Mouse (Mus musculus) cerebellum, adult 9-10 months (tissue): ENCODE measurements around the gene Il1rn.

Experiments used
- DNase-seq: peaks from one replicate; pipeline ENCODE4 v3.0.0; 2022

The Il1rn gene

DNA sequence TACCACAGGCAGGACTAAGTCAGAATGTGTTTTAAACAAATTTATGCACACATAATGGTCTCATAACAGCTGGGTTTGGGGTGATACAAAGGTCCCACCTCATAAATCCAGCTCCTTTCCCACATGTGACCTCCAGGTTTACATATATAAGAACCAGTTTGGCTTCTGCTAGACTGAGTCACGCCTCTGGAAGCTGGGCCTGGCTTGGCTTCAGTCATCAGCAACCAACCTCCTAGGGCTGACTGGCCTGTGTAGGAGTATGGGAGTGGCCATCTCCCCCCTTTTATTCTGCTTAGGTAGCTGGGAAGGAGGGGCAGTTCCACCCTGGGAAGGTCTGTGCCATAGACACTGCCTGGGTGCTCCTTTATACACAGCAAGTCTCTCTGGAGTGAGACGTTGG is at the start of gene Il1rn:
Il1rn (plus strand) TSS at position 309 of the 400 bp plus-strand sequence.
- no peak for DNase-seq

GRCm38 (mm10) chr2:24290896-24291295 is 45.8 kb upstream of the Il1rn start, which contains the start of gene Il1f10:
Gene Il1f10, plus strand, starts transcription at chr2:24291196.
- no peak for DNase-seq

GRCm38 (mm10) chr2:24294616-24295015 is 42.0 kb upstream of the Il1rn start:
- DNase-seq = no peak

GRCm38 (mm10) chr2:24296837-24297236 is 39.8 kb upstream of the Il1rn start:
- DNase-seq = peak; percentile 28

DNA sequence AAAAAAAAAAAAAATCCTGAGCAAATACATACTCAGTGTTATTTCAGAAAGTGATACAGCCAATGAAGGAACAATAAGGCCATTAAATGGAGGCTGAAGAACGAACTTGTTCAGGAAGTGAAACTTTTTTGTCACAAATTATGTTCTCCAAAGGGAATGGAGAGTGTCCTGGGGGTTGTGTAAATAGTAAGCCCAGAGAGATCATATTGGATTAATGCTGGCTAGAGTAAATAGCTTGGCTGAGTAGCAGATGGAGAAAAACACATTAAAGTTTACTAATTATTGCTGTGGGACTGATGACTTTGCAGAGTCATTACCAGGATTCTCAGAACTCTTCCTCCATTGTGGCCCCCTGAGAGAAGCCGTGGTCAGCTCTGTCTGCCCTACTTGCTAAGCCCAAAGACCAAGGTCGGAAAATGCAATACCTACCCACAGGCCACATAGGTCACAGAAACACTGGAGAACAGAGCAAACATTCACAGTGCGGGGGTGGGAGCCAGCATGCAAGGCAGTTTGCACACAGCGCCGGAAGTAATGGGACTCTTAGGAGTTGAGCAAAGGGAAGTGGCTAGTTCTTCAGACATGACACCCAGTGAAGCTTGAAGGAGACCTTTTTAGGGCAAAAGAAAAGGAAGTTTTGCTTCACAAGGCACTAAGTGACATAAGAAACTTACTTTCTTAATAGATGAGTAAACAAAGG is 25.2 kb upstream of the Il1rn start:
- no peak for DNase-seq

DNA sequence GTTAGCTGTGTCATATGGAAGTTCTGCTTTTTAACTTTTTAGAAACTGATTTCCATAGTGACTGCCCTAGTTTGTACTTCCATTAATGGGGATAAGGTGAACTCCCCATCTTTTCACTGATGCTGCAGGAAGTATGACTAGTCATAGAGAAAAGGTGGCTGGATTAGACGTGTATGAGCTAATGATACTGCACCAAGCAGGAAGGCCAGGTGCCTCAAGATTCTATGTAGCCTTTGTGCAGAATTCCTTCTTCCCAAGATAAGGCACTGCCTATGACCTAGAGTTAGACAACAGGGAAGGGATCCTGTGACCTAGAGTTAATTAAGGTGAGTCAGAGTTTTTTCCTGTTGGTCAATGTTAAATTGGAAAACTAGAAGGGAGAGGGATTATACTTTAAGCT is 19.7 kb upstream of the Il1rn start:
- no peak for DNase-seq

GRCm38 (mm10) chr2:24317919-24318598 is 18.6 kb upstream of the Il1rn start:
- DNase-seq = no peak

- DNase-seq = no peak
Measured at GRCm38 (mm10) chr2:24335333-24335732, 1.3 kb upstream of the Il1rn start.

GRCm38 (mm10) chr2:24341395-24341885 is 4.8 kb downstream of the Il1rn start:
- DNase-seq = no peak

GRCm38 (mm10) chr2:24344619-24345018 is 8.0 kb downstream of the Il1rn start:
- DNase-seq = no peak

DNA sequence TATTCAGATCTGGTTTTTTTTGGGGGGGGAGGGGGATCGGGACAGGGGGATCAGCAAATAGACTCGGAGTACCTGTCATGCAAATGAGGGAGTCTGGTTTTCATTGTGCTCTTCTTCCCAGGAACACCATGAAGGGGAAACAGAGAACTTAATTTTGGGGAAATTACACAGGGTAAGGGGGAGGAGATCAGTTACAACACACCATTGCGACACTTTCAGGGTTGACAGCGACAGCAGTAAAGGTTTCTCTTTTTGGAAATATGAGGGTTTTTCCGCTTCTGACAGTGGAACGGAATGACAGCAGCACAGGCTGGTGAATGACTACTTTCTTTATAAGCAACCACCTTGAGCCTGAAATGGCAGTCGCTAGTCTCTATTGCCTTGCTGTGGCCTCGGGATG is 8.4 kb downstream of the Il1rn start:
- no peak for DNase-seq

DNA sequence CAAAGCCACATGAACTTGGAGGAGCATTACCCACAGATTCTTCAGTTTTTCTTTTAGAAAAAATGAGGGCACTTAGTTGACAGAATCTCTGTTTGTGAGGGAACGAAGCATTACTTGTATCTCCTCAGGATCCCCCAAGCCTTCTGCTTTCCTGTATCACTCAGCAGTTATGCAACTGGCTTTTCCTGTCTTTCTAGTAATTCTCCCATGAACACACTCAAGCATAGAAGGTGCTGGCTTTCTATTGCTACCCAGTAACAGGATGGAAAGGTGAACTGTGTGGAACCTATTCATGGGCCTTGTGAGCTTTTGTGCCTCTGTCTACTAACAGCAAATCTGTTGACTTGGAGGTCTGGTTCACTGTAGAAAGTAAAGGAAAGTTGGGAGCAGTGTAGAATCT is 11.3 kb downstream of the Il1rn start:
- no peak for DNase-seq

- DNase-seq = no peak
Measured at GRCm38 (mm10) chr2:24351159-24351558, 14.5 kb downstream of the Il1rn start.

GRCm38 (mm10) chr2:24353042-24353441 is 16.4 kb downstream of the Il1rn start:
- DNase-seq = no peak

DNA sequence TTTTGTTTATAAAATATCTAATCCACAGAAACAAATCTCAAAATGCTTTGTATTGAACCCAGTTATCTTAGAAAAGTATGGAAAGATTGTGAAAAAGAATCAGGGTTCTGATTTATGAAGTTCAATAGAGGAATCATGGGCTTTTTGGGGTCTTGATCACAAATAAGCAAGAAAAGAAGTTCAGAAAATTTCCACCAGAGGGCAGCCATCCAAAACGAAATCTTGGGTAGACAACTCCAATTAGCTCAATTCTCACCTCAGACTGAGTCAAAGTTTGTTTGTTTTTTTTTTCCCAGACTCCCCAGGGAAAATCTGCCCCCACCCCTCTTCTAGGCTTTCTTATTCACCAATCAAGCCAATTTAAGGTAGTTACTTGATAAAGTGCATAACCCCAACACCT is 21.0 kb downstream of the Il1rn start:
- DNase-seq = peak; percentile 24

- no peak for DNase-seq
Measured at GRCm38 (mm10) chr2:24359347-24359746, 22.7 kb downstream of the Il1rn start.

DNA sequence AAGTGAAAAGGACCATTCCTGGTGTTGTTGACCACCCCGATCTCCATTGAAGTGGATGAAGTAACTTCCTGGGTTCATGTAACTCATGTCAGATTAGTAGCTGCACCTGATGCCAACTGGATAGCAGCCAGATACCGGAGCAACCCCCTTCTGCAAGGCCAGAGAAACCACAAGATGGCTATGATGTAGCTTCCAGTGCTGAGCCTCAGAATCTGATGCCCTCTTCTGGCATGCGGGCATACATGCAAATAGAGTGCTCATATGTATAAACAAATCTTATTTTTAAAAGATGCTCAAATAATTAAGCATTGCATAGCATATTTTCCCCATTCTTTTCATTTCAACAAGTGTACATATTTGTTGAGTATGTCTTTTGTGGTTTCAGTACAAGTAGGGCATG is 27.2 kb downstream of the Il1rn start:
- DNase-seq = no peak

DNA sequence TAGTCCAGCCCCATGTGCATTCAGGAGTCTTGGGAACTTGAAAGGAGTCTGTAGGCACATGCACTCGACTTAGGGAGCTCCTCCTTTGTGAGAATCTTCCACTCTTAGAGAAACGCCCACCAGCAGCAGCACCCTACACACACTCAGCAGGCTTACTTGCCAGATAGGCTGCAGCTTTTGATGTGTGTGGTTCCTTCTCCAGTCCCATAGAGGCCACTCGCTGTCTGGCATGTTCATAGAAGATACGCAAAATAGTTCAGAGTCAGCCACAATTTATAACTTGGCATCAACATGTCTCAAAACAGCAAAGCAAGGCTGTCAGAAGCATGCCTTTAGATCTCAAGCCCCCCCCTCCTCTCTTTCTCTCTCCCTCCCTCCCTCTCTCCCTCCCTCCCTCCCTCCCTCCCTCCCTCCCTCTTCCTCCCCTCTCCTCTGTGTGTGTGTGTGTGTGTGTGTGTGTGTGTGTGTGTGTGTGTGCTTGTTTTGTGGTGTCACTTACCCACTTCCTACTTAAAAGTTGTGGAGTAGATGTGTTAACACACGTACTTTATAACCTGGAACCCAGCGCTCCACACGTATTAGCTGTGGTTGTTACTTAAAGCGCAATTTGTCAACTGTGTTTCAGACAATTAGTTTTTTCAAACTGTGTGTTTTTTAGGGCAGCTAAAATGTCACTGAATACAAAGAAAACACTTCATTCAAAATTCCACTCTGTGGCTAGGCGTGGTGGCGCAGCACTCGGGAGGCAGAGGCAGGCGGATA is 29.7 kb downstream of the Il1rn start:
- DNase-seq = no peak

DNA sequence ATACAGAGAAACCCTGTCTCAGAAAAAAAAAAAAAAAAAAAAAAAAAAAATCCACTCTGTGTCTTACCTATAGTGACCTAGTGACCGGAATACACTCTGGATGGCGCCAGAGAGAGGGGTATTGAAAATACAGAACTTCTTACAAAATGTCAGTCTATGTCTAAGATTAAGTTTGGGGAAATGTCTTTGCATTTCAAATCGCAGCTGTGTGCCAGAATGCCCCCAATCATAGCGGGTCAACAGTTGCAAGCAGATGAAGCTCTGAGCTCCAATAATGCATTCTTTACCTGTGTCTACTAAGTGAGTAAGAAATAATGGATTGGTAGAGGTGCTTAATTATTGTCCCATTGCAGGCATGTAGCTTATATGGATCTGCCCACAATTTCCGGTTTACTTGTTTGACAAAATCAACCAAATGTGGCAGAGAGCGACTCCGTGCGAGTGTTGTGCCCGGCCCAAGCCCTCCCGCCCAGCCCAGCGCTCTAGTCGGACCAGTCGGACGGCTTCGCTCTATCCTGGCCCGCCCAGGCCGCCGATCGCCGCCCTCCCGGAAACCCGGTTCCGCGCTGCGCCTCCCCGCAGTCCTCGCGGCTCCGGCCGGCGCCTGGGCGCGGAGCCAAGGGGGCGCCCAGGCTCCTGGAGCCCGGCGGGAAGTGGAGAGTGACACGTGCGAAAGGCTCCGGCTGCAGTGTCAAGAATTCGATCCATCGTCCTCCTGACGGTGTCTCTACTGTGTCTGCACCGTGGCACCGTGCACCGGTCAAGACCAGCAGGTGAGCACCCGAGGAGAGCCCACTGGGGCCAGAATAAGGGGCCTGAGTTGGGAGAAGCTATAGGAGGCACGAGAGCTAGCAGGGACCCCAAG is 30.6 kb downstream of the Il1rn start, which contains the start of gene Psd4:
Psd4 (plus strand) TSS at position 551 of the 865 bp plus-strand sequence.
- no peak for DNase-seq

GRCm38 (mm10) chr2:24367895-24368261 is 31.2 kb downstream of the Il1rn start:
- DNase-seq = no peak

GRCm38 (mm10) chr2:24378747-24379450 is 42.2 kb downstream of the Il1rn start:
- DNase-seq = no peak
